Mouse (Mus musculus) heart, adult 11 months (tissue): ENCODE data around the gene Adcyap1r1.

Source experiments
- DNase-seq: peaks from one replicate; pipeline ENCODE4 v3.0.0; 2022

Adcyap1r1 gene

GRCm38 (mm10) chr6:55504797-55505488 is 53.2 kb downstream of the Adcyap1r1 start:
- peak; percentile 88 for DNase-seq

- DNase-seq: peak; percentile 72
These were observed 54.7 kb downstream of the Adcyap1r1 start for GRCm38 (mm10) chr6:55506519-55506918.

GRCm38 (mm10) chr6:55509130-55509870 is 57.5 kb downstream of the Adcyap1r1 start:
- DNase-seq: peak; percentile 84

GRCm38 (mm10) chr6:55511212-55512065 is 59.7 kb downstream of the Adcyap1r1 start:
- peak; percentile 98 for DNase-seq

DNA sequence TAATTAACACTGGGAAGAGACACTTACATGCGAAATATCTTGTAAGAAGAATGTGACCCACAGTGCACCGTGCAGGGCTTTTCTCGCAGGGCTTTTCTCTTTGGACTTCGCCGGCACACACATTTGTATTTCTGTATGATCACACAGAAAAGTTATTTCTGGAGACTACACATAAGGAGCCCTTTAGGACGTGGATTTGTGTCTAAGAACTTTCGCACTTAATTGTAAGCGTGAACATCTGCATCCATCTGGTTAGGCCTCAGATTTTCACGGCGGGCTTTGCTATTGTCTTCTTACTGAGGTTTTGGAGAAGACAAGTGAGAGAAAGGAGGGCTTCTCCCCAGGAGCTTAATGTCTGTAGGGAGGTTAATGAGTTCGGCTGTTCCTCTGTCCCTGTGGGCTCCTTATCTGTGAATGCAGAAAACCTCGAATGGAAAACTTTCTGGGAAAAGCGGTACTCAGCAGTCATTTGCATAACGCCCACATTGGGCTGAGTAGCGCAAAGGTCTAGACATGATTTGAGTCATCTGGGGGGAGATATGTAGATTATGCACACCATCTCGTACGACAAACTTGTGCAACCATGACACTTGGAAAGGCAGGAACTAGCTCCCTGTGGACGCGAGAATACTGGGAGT is 60.4 kb downstream of the Adcyap1r1 start:
- peak; percentile 93 for DNase-seq

- peak; percentile 81 for DNase-seq
These were observed 61.7 kb downstream of the Adcyap1r1 start for GRCm38 (mm10) chr6:55513477-55513876.

DNA sequence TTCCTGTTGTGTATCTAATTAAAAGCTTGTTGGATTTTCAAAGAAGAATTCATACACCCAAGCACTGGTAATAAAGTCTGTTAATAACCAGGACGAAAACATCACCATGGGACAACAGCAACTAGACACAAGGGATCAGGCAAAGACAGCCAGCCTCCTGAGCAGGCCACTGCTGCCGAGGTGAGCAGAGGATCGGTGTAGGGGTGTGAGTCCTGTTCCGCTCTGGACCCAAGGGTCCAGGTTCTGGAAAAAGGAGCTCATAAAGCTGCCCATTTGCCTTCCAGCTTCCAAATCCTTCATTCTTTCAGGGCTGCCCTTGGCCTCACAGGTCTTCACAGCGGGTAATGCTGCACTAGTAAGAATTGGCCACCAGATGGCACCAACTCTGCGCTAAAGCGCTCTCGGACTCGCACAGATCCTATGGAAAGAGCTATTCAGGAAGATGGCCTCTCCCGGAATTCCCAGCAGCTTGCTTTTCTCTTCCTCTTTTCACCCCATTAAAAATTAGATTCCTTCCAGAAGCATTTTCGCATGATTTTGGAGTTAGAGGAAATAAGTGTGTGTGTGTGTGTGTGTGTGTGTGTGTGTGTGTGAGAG is 67.9 kb downstream of the Adcyap1r1 start:
- peak; percentile 96 for DNase-seq

DNA sequence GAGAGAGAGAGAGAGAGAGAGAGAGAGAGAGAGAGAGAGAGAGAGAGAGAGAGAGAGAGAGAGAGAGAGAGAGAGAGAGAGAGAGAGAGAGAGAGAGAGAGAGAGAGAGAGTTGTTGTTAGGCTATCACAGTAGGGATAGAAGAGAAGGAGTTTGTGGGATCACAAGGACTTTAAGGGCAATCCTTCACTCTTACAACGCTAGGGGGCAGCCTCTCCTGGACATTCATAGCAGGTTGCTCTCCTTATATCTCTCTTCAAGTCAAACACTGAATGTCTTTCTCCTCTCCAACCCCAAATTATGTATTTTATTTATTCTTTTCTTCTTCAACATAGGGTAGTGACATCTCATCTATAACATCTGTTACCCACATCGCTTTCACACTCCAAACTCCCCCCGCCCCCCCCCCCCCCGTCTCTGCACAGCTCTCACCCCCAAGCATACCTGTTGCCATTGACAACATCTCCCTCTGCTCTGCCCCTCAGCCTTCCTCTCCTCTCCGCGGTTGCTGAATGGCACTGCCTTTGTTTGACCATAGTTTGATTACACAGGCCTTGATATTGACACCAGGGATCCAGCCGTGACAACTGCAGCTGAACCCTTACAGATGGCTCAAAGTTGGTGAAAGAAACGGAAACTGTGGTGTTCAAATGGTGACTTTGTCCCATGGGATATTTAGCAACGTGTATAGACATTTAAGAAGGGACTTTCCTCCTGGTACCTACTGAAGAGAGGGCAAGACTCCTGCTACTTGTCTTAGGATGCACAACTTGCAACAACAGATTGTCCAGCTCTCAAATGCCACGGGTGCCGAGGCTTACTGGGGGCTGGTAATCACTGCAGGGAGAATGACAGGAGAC is 68.7 kb downstream of the Adcyap1r1 start:
- peak; percentile 81 for DNase-seq

DNA sequence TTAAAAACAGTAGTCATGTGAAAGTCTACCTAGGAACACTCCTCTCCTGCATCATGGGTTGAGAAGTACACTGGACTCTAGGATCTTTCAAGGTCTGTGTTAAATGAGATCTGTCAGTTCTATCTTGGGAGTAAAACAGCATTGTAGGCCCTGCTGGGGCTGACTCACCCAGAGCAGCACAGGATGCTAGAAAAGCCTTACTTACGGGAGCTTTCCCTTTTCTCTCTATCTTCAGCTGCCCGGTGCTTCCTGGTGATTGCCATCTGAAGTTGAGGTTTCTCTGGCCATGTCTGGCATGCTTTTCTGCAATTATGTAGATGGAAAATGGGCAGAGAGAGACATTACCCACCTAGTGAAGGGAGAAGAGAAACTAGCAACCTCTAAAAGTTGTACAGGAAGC is 84.7 kb downstream of the Adcyap1r1 start:
- peak; percentile 15 for DNase-seq

DNA sequence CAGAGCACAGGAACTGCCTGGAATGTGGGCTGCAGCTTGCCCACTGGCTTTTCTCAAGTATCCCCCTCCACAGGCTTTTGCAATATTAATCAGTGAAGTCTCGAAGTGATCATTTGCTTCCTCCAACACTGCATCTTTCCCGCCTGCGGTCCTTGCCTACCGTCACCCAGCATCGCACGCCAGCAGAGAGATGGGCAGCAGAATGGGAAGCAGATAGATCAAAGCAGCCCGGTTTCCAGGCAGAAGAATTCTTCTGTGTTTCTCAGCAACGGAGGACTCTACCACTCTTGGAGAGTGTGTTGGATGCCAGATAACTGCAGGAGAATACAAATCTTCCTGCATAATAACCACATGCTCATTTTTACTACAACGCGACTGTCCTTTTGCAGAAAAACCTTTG is 87.4 kb downstream of the Adcyap1r1 start:
- peak; percentile 58 for DNase-seq

GRCm38 (mm10) chr6:55542359-55542758 is 90.6 kb downstream of the Adcyap1r1 start:
- DNase-seq: peak; percentile 49

DNA sequence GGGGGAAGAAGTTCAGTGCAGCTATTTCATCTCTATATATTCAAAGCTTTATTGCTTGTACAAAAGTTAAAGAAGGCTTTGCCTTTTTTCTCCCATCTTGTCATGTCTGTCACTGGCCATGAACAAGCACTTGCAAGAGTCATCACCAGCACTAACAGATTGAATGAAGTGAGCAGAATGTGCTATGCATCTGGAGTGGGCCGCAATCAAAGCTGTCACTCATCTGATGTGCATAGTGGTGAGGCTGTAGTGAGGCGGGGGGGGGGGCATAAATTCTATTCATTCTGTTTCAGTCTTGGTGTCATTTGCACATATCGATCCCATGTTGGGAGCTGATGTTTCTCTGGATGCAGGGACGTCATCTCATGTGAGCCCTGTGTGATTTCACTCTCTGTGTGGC is 91.6 kb downstream of the Adcyap1r1 start:
- DNase-seq: peak; percentile 33

DNA sequence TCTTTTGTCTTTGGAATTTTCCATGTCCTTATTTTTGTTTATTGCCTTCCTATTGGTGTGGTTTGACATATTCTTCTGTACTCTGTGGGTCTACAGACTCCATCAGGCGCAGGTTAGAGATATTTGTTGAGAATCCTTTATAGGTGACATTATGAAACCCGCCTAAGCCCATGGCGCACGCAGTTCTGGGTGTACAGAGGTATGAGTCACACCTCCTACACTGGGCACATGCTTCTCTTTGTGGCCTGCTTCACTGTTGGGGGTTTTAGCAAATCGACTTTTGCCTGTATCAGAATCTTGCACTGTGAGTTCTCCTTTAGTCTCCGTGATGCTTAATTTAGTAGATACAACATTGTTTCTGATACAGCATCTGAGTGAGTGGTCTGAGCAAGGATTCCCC is 97.4 kb downstream of the Adcyap1r1 start:
- peak; percentile 46 for DNase-seq

GRCm38 (mm10) chr6:55550926-55551325 is 99.1 kb downstream of the Adcyap1r1 start:
- DNase-seq: peak; percentile 84
